Mouse (Mus musculus): Measurements from ENCODE around the gene Hoxb5. TPM values are rescaled to one million over a fixed set of nuclear protein-coding genes. Genes with fewer than 3 reads are reported as not detected.

The Hoxb5 gene
- total RNA-seq, 2 experiments from 2014 or later: 0.89 to 1.3 TPM

GRCm38 (mm10) chr11:96319071-96319902 is 16.2 kb downstream of the Hoxb5 start:
- DNase-seq: no peak

DNA sequence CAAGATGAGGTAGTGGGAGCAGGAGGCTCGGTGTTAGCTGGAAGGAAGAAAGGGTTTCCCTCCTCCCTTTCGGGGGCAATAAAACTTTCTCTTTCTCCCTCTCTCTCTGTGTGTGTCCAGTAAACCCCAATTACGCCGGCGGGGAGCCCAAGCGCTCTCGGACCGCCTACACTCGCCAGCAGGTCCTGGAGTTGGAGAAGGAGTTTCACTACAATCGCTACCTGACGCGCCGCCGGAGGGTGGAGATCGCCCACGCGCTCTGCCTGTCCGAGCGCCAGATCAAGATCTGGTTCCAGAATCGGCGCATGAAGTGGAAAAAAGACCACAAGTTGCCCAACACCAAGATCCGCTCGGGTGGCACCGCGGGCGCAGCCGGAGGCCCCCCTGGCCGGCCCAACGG is 16.8 kb downstream of the Hoxb5 start:
- DNase-seq: no peak

DNA sequence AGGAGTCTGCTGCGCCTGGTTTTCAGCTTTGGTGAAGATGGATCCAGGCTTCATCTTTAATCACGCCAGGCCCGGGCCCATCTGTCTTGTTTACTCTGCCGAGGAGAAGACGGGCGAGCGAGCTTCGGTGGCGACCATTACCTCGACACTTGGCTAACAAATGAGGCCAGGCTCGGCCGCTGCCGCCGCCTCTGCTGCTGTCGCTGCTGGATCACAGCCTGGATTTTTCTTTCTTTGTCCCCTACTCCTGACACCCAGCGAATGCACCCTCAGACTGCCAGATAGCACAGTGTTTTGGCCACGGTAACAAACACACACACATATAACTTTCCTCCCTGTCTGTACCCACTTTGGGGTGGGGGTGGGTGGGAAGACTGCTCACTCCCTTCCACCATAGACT is 17.6 kb downstream of the Hoxb5 start:
- DNase-seq: no peak

DNA sequence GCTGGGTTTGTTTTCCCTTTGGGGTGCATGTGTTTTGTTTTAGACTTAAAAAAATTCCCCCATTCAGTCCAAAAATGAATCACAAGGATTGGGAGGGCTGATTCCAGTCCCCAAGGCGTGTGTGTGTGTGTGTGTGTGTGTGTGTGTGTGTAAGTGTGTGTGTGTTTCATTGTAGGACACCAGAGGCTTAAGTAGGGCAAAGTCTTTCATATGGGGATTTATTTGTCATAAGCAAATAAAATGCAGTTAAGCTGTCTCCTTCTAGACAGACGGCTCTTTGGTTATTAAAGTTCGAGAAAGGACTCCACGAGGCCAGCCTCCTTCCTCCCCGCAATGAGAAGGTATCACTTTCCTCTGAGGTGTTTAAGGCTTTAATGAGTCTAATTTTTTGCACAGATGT is 18.7 kb downstream of the Hoxb5 start:
- no peak for DNase-seq

DNA sequence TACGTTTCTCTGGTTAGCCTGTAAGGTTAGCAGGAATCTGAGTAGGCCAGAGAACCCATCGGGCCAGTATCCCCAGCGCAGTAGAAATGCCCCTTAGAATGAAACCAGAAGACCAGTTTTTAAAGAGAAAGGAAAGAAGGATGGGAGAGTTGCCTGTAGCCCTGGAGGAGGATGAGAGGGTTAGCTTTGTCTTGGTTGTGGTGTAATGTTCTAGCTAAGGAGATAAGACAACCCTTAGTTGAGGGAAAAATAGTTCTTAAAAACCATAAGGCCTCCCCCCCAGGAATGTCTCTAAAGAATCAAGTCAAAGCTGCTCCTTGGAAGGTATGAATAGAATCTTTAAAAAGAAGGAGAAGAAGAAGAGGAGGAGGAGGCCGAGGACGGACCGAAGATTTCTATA is 19.6 kb downstream of the Hoxb5 start:
- no peak for DNase-seq

DNA sequence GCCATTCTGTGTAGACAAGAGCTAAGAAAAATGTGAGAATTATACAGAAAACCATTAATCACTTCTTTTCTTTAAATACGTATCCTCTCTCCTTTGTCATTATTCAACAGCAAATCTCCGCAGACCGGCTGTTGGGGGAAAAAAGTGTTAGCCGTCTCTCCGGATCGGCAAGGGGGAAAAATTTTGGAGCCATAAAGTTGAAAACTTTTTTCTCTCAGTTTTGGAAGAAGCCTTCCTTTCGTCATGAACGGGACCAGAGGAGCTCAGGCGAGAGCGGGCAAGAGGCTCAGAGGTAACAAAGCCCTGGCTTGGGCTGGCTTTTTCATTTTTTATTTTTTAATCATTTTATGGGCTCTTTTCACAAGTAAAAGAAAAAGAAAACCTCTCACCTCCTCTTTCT is 20.0 kb downstream of the Hoxb5 start, which contains the start of gene Hoxb3:
Gene Hoxb3 (plus strand): TSS at position 173 of the 400 bp plus-strand sequence.
- no peak for DNase-seq

- DNase-seq: no peak
Observed at GRCm38 (mm10) chr11:96324125-96324524, 21.0 kb downstream of the Hoxb5 start.

- DNase-seq: no peak
Observed at GRCm38 (mm10) chr11:96324965-96325364, 21.8 kb downstream of the Hoxb5 start.

- no peak for DNase-seq
Observed at GRCm38 (mm10) chr11:96325747-96326212, 22.6 kb downstream of the Hoxb5 start.

DNA sequence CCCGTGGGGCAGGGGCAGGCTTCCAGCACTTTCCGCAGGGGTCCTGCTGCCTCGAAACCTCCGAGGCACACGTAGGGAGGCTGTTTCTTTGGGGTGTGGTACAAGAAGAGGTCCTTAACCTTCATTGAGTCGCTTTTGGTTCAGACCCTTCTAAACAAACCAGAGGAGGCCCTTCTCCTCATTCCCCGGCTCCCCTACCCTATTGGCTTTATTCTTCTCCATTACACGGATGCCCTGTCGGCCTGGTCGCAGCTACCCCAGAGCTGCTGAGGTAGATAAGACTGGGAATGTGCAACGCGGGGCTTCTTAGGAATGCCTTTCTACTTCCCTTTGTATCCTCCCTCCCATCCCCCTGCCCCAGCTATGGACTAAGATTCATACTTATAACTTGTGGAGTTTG is 23.6 kb downstream of the Hoxb5 start:
- DNase-seq: no peak

DNA sequence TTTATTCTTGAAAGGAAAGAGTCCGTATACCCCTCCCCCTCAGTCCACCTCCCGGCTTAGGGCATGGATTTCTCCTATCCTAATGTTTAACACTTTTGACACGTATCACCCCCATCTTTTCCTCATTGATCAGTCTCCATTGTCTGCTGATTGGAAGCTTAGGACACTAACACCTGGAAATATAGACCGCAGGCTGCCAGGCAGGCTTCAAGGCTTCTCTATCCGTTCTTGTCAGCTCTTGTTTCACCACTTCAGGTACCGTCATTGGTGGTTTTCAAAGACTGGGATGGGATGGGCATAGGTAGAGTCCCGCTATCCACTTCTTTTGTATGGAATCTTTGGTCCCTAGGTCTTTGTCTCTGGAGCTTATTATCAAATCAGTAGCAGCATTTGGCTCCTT is 24.0 kb downstream of the Hoxb5 start:
- DNase-seq: no peak

GRCm38 (mm10) chr11:96327750-96328149 is 24.6 kb downstream of the Hoxb5 start:
- DNase-seq: no peak

DNA sequence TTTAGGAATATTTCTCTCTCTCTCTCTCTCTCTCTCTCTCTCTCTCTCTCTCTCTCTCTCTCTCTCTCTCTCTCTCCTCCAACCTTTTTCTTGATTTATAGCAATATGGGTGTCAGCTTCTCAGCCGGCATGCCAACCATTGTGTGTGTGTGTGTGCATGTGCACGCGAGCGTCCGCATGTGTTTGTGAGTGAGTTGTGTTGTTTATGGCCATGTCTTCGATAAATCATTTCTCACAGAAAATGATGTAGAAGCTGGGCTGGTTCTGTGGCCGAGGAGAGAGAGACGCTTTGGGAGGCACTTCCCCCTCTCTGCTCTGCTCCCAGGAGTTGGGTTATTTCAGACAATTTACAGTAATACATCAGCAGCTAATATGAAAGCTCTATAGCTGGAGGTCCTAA is 25.5 kb downstream of the Hoxb5 start:
- no peak for DNase-seq

DNA sequence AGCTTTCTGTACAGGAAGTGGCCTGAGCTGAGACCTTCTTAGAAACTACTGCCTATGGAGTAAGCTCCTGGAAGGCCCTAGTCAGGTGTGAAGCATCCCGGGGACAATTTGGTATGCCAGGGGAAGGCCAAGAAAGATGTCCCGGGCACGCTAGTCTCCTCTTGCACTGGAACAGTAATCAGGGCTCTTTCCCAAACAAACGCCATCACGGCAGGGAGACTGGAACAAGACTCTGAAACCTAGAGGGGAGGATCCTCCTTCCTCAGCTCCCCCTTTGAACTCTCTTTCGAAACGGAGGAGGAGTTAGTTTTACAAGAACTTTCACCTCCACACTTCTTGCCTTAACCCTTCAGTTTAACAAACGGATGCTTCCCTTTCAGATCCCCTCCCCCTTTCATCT is 29.0 kb downstream of the Hoxb5 start:
- DNase-seq: no peak

DNA sequence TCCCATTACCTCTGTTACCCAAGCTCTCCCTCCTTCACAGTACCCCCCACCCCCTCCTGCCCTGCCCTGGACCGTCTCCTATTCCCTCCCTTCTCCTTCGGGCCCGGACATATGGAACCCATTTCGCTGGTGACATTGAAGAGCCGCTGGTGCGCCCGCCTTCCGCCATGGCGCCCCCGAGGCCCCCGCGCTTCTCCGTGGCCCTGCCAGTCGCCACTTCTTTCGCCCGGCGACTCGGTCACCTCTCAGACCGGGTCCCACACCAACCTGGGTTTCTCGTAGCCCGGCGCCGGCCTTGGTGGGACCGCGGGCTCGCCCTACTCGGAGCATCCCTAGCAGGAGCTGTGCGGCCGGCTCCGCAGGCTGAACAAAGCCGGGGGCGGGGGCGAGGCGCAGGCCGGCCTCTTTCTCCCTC is 29.5 kb downstream of the Hoxb5 start:
- DNase-seq: no peak

GRCm38 (mm10) chr11:96333241-96334001 is 30.3 kb downstream of the Hoxb5 start:
- DNase-seq: no peak

GRCm38 (mm10) chr11:96334002-96334364 is 30.8 kb downstream of the Hoxb5 start:
- DNase-seq: no peak

GRCm38 (mm10) chr11:96334998-96335397 is 31.9 kb downstream of the Hoxb5 start:
- DNase-seq: no peak

GRCm38 (mm10) chr11:96336597-96336996 is 33.5 kb downstream of the Hoxb5 start:
- no peak for DNase-seq

GRCm38 (mm10) chr11:96337026-96337425 is 33.9 kb downstream of the Hoxb5 start:
- DNase-seq: no peak

DNA sequence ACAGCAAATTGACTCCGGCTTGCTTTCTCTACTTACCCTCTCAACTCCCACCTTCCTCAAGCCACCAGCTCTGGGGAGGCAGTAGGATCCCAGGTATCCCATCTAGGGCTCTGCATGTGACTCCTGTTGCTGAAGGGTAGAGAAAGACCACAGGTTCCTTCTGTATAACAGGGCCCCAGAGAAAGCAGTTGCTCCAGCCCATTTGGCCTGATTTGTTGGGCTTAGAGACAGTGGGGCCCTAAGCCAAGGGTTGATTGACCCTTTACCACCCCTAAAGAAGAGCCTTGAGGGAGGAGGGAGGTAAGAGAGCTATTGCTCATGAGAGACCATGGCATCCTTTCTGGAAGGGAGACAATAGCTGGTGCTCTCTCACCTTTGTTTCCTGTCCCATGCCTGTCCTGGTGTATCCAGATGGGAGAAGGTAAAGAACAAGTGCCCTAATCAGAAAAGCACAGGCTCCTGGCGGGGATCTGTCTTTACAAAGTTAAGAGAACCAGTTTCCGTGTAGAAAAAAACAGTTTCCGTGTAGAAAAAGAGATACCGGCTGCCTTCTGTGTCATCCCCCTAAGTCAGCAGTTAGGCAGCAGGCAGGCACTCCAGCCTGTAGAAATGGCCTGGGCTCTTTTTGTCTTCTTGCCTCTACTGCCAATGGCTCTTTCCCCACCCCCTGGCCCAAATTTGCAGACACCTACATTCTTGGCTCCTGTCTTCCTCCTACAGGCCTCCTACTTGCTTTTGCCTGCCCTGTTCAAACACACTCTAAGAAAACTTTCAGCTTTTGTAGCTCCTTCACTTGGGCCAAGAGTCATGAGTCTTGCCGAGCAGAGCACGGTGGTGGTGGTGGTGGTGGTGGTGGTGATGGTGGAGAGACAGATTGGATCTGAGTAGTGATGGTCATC is 36.1 kb downstream of the Hoxb5 start:
- DNase-seq: no peak

DNA sequence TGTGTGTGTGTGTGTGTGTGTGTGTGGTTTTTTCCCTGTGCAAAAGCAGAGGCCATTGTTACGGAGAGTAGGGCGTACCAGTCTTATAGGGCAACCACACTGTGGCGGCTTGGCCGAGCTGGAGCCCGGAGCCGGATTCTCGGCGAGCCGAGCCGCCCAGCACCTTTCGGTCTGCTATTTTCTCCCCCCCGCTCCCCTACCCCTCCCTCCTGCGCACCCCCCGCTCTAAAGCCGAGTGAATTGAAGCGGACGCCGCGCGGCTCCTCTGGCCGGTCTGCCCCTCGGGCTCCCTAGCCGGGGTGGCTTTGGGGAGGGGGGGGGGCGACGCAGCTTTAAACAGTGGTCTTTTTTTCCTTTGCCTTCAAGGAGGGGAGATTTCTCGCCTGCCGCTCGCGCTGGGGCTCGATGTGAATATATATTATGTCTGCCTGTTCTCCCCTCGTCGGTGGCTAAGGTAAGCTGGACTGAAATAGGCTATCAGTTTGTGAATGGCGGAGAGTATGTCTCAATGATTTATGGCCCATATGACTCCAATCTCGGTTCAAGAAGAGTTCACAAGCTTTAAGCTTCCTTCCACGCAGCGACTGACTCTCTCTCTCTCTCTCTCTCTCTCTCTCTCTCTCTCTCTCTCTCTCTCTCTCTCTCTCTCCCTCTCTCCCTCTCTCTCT is 37.7 kb downstream of the Hoxb5 start:
- DNase-seq: no peak

All from gastrocnemius, postnatal 10 days (tissue).